In genomic region chr1:78425793-78426700, GRCm38 (mm10) we compare ENCODE assay signal across 8 mouse cellular contexts.
DNase-seq lines count a peak whose midpoint lies in the region; ATAC-seq and TF ChIP-seq lines count a peak whose summit lies in the region.

No protein-coding gene starts in this region.

- no peaks in the 10 kb centered on the region for H3K9me3 ChIP-seq in lung, embryonic 16.5 days (ENCODE audit: control insufficient read depth, low read length)

- H3K4me1 ChIP-seq in lung, embryonic 16.5 days (replicated peaks; ENCODE audit: control insufficient read depth, insufficient read depth, low read length): peaks cover 2% of the 10 kb centered on the region; the same call in 1 of the 2 replicates
- H3K4me1 ChIP-seq in lung, adult 2 months (ENCODE audit: control insufficient read depth, insufficient read depth, low read length): peaks cover 2% of the 10 kb centered on the region; the same call in 1 of the 2 replicates

- 67% methylated on average over 7 of the region's 7 CpGs for WGBS in lung, embryonic 16.5 days
- WGBS in lung, adult 2 months: 79% methylated on average over 7 of the region's 7 CpGs

- H3K9ac ChIP-seq in lung, embryonic 16.5 days (ENCODE audit: low read length): no peak overlapping the region

- H3K27me3 ChIP-seq in lung, embryonic 16.5 days (ENCODE audit: control insufficient read depth, insufficient read depth, low read depth, low read length): no peaks in the 10 kb centered on the region

- no peak for DNase-seq in lung, adult 2 months
- DNase-seq in heart, adult 8-10 months (ENCODE audit: low spot score): peak; percentile 48
- DNase-seq in layer of hippocampus, postnatal 14 days (ENCODE audit: low spot score in 2 of 2): peak; percentile 14 to 19
- DNase-seq in right cerebral cortex, adult 2 months (ENCODE audit: low spot score in 2 of 2): peak; percentile 52 to 59
- DNase-seq in B cell, adult 2 months: no peak
- DNase-seq in spleen, adult 18-20 months: no peak
- DNase-seq in T-cell, adult 2 months (ENCODE audit: low spot score): no peak

- peak overlapping the region; percentile 69 for H3K27ac ChIP-seq in lung, embryonic 16.5 days (ENCODE audit: low read length)

- no peak for TF ChIP-seq POLR2A in lung, adult 2 months (IDR thresholded peaks at IDR 0.05; ENCODE audit: borderline replicate concordance, extremely low read depth, low read depth, low read length)

- TF ChIP-seq CTCF in lung, adult 2 months (IDR thresholded peaks at IDR 0.05; ENCODE audit: insufficient read depth, low read length): no peak

- peaks cover 7% of the 10 kb centered on the region for H3K36me3 ChIP-seq in lung, embryonic 16.5 days (ENCODE audit: control insufficient read depth, insufficient read depth, low read length)

- H3K4me2 ChIP-seq in lung, embryonic 16.5 days (ENCODE audit: low read depth, low read length): no peak overlapping the region

- ATAC-seq in lung, embryonic 16.5 days (ENCODE audit: low read depth): peak; percentile 88

- no peak overlapping the region for H3K4me3 ChIP-seq in lung, embryonic 16.5 days (ENCODE audit: low read length)
- no peak overlapping the region for H3K4me3 ChIP-seq in lung, adult 2 months (replicated peaks; ENCODE audit: extremely low read depth, low read depth, low read length)

Comparison
In these comparisons a context has a peak if more than half of its experiments do, and no peak if none do; other contexts are left out.
1. DNase-seq: peak in heart, adult 8-10 months (single experiment), layer of hippocampus, postnatal 14 days (2 of 2) and right cerebral cortex, adult 2 months (2 of 2); none in lung, adult 2 months (single experiment), B cell, adult 2 months (0 of 2), spleen, adult 18-20 months (0 of 2) and T-cell, adult 2 months (single experiment).